Mouse (Mus musculus) Patski (cell line): ENCODE data around the gene Mx1. TPM values are rescaled to one million over a fixed set of nuclear protein-coding genes. Genes with fewer than 3 reads are reported as not detected.

Experiments used
- ATAC-seq: fragments of 100-300 bp; one replicate; pipeline ENCODE4 v1.8.0; 2021
- CTCF ChIA-PET: fragments of 350-600 bp; sonication (Branson Sonifier 250); formaldehyde crosslinking; loops from one replicate; lab custom pipeline; 2022; ENCODE audit warnings: inconsistent platforms; lab: Charles Lee
- POLR2A ChIA-PET: fragments of 350-600 bp; sonication (Branson Sonifier 250); formaldehyde crosslinking; loops from one replicate; lab custom pipeline; 2022; ENCODE audit warnings: antibody characterized with exemption, inconsistent platforms; lab: Charles Lee
- DNase-seq: peaks from one replicate; pipeline ENCODE4 v3.0.0-alpha.2; 2011; ENCODE audit warnings: low read depth, low spot score
- H3K27me3 ChIP-seq: fragments of 371-371 bp; one replicate; pipeline ENCODE4 v1.5.1; 2021
- CTCF ChIP-seq: fragments of 100-300 bp; IDR thresholded peaks from one replicate; pipeline ENCODE4 v1.5.1; 2021
- in situ Hi-C: fragments of 300-500 bp; cut with MboI; formaldehyde crosslinking; loops from 3 replicates; pipeline ENCODE4 v1.11.1; 2018; ENCODE audit warnings: low pct_unique_long_range_greater_than_20kb, mixed read lengths
- polyA plus RNA-seq: library from polyadenylated mRNA; unstranded; gene quantifications from one replicate; pipeline ENCODE4 v1.2.3, GENCODE M21; 2021

Gene Mx1
- polyA plus RNA-seq, 1 experiment from 2014 or later: 2.5 TPM

- no peak for ATAC-seq
- TF ChIP-seq CTCF: no peak
- no peak for DNase-seq
- CTCF ChIA-PET: no interaction called here
- POLR2A ChIA-PET: no interaction called here
- no peaks in the 10 kb centered on the region for H3K27me3 ChIP-seq
- in situ Hi-C loops: loop anchor here (10.0 kb wide), 1 partner anchor 145 kb away; no protein-coding TSS in a partner anchor
Observed at GRCm38 (mm10) chr16:97459831-97460230, 2.9 kb downstream of the Mx1 start.

DNA sequence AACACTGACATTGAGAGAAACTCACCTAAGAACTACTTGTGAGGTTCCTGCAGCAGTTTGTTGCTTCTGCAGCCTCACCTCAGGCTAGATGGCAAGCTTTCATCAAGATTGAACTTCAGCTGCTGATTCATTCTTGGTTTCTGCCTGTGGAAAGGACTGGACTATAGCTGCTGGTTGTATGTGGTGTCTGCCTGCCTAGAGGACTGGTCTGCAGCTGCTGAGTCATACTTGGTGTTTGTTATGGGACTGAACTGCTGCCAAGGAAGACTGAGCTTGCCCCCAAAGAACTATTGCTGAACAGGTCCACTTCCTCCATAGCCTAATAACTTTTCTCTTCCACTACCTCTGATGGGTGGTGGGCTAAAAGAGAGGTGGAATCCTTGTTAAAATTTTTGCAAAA, 15.3 kb downstream of the Mx1 start:
- no peak for ATAC-seq
- POLR2A ChIA-PET: no interaction called here
- peaks cover 9% of the 10 kb centered on the region for H3K27me3 ChIP-seq
- no peak for TF ChIP-seq CTCF
- CTCF ChIA-PET: no interaction called here
- DNase-seq: no peak
- in situ Hi-C loops: no loop called here

DNA sequence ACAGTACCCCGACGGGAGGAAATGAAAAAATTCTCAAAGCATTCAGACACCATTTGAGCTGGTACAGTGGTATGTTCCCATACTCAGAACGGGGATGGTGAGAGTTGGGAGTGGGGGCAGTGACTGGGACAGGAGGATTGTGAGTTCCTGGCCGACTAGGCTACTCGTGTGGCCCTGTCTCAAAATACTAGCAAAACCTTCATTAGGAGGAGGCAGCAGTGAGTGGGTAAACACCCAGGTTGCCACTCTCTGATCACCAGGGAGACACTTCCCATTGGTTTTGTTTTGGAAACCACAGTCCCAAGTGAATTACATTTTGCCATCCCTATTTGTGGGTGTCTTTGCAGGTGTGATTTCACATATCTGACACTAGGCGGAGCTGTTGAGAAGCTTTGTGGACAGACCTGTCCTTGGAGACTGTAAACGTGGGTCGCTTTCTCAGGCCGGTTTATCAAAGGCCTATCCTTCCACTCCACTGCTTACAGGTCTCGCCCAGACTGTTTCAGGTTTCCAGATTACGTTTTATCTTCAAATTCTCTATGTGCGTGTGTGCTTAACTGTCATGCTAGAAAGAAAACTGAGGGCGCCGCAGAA, 18.9 kb downstream of the Mx1 start:
- CTCF ChIA-PET: interaction anchor here (1.3 to 1.7 kb wide), 2 partner anchors 88 to 131 kb away, joined by 3 to 4 read pairs; partner anchors contain the start of gene Bace2

DNA sequence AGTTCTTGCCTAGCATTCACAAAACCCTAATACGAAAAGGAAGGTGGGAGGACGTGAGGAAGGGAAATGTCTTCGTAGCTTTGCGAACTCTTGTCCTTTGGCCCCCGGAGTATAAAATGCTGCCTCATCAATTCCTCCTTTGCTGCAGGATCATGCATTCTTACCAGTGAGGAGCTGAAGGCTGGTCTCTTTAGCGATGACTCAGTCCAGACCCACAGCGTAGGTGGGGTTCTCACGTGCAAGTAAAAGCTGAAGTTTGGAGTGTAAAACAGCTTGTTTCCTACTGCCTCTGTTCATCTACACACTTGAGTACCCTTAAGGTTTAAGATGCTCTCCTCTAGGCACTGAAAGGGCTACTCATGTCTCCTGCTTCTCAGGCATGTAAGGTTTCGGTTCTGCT, 20.7 kb downstream of the Mx1 start:
- H3K27me3 ChIP-seq: peaks cover 7% of the 10 kb centered on the region
- no peak for DNase-seq
- no peak for ATAC-seq
- in situ Hi-C loops: no loop called here
- ChIA-PET POLR2A (no interaction called here), CTCF (interaction anchor here (1.4 kb wide), 1 partner anchor 8 kb away, joined by 3 read pairs; no protein-coding TSS in a partner anchor)
- TF ChIP-seq CTCF: no peak

More for the DNA sequence above, 18.9 kb downstream of the Mx1 start:
- peaks cover 7% of the 10 kb centered on the region for H3K27me3 ChIP-seq
- DNase-seq (no peak), ATAC-seq (no peak)
- in situ Hi-C loops: no loop called here
- TF ChIP-seq CTCF: peak; percentile 72
- POLR2A ChIA-PET: no interaction called here

DNA sequence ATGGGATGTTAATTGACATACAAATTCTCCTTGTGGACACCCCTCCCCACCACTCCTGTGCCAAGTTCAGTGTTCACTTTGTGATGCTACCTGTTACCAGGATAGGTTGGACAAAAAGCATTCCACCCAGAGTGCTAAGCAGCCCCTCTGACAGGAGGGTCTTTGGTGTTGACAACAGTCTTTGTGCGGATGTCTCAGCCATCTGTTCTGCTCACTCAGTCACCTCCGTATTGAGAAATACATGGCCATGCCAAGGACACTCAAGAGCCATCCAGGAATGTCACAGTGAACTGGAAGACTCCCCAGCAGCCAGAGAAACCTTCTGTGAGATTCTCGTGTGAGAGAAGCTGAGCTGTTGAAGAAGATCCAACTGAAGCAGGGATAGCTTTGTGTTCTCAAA, 24.5 kb downstream of the Mx1 start:
- peaks cover 3% of the 10 kb centered on the region for H3K27me3 ChIP-seq
- ATAC-seq: no peak
- in situ Hi-C loops: no loop called here
- ChIA-PET POLR2A (no interaction called here), CTCF (no interaction called here)
- no peak for TF ChIP-seq CTCF
- no peak for DNase-seq

GRCm38 (mm10) chr16:97437448-97438056, 25.2 kb downstream of the Mx1 start:
- no peak for TF ChIP-seq CTCF
- DNase-seq (no peak), ATAC-seq (no peak)
- CTCF ChIA-PET: no interaction called here
- peaks cover 3% of the 10 kb centered on the region for H3K27me3 ChIP-seq
- in situ Hi-C loops: no loop called here
- POLR2A ChIA-PET: no interaction called here

DNA sequence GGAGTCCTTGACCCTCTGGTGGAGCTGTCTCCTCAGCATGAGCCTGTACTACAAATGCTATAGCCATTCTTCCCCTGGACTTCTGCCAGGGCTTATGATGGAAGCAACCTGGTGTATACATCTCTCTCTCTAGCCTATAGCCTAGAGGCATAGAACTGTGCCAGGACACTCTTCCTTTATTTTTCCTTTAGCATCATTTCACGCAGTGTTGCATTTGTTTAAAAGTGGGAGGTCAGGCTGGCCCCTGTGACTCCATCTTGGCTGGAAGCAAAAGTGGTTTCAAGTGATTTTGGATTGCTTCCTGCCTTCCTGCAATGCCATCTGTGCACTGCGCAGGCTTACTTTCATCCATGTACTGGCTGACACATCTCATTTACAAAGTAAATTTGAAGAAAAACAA, 28.5 kb downstream of the Mx1 start:
- DNase-seq (no peak), ATAC-seq (no peak)
- in situ Hi-C loops: no loop called here
- H3K27me3 ChIP-seq: no peaks in the 10 kb centered on the region
- POLR2A ChIA-PET: no interaction called here
- CTCF ChIA-PET: interaction anchor here (1.2 kb wide), 1 partner anchor 8 kb away, joined by 3 read pairs; no protein-coding TSS in a partner anchor
- no peak for TF ChIP-seq CTCF

DNA sequence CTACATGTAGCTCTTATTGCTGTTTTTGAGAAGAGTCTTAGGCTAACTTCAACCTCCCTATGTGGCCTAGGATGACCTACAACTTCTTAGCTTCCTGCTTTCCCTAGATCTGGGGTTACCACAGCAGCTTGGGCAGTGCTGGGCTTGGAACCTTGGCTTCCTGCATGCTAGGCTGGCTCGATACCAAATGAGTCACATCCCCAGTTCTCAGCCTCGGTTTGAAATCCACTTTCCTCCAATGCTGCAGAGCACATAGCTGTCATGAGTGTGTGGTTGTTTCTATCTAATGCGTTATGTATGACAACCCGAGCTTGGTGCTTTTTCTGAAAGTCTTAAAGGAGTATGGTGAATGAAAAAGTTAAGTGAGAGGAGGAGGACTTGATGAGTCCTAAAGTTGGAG, 31.4 kb downstream of the Mx1 start:
- ChIA-PET POLR2A (no interaction called here), CTCF (interaction anchor here (1.0 kb wide), 1 partner anchor 12 kb away, joined by 4 read pairs; no protein-coding TSS in a partner anchor)
- no peaks in the 10 kb centered on the region for H3K27me3 ChIP-seq
- DNase-seq: no peak
- in situ Hi-C loops: no loop called here
- peak; percentile 78 for ATAC-seq
- no peak for TF ChIP-seq CTCF

DNA sequence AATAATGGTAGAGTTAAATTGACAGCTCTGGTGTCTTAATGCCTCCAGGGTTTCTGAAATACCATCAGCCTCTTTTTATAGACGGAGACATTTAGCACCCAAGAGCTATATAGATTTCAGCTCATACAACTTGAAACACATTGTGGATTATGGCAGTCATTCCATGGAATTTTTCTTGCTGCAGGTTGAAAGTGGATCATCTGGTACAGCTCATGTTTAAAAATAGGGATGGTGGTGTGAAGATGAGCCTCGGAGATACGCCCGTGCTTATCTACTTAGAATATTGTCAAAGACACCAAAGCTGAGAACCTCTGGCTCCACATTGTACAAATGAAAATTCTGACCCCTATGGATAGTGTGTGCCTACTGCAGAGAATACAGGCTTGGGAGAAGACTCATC, 32.6 kb downstream of the Mx1 start:
- ChIA-PET POLR2A (no interaction called here), CTCF (no interaction called here)
- no peak for TF ChIP-seq CTCF
- in situ Hi-C loops: no loop called here
- DNase-seq (no peak), ATAC-seq (no peak)
- H3K27me3 ChIP-seq: no peaks in the 10 kb centered on the region

DNA sequence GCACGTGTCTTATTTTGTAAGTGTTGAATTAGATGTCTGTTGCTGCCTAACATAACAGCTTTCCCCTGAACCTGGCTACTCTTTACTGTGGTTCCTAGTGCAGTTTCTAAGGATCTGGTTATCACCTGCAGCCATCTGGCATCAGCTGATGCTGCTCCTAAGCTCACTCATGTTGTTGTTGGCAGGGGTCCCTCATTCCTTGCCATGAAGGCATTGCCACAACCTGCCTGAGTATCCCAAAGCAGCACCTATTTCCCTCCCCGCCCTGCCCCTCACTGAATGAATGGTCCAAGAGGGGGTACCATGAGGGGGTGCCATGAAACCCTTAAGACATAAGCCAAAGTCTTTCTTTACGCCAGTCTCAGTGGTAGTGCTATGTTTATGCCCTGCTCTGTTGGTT, 34.7 kb downstream of the Mx1 start:
- ChIA-PET POLR2A (no interaction called here), CTCF (interaction anchor here (1.5 kb wide), 1 partner anchor 11 kb away, joined by 4 read pairs; no protein-coding TSS in a partner anchor)
- ATAC-seq (no peak), DNase-seq (no peak)
- TF ChIP-seq CTCF: no peak
- in situ Hi-C loops: no loop called here
- no peaks in the 10 kb centered on the region for H3K27me3 ChIP-seq

- no peak for TF ChIP-seq CTCF
- CTCF ChIA-PET: no interaction called here
- DNase-seq (no peak), ATAC-seq (no peak)
- in situ Hi-C loops: no loop called here
- POLR2A ChIA-PET: no interaction called here
- no peaks in the 10 kb centered on the region for H3K27me3 ChIP-seq
Observed at GRCm38 (mm10) chr16:97423627-97424026, 39.1 kb downstream of the Mx1 start.
